Mouse (Mus musculus): ENCODE measurements around the gene Uhrf2. TPM values are rescaled to one million over a fixed set of nuclear protein-coding genes. Genes with fewer than 3 reads are reported as not detected.
"Not testable (repeated sequence)": the region's sequence is repeated elsewhere in the genome, so short reads cannot be mapped to it uniquely, and the experiment has no call there.

Gene Uhrf2
- total RNA-seq (2022), result 10 to 100 TPM; 35.5 to 48.4 (median 42.5) TPM

- DNase-seq, result peak; percentile 92
Observed at GRCm38 (mm10) chr19:30029894-30030635, at the start of gene Uhrf2. TSS of gene Uhrf2 (plus strand) at chr19:30030513.

GRCm38 (mm10) chr19:29984208-29985005 is 45.9 kb upstream of the Uhrf2 start:
- peak; percentile 50 for DNase-seq

- DNase-seq, result no peak
Observed at GRCm38 (mm10) chr19:29986464-29987091, 43.7 kb upstream of the Uhrf2 start.

DNA sequence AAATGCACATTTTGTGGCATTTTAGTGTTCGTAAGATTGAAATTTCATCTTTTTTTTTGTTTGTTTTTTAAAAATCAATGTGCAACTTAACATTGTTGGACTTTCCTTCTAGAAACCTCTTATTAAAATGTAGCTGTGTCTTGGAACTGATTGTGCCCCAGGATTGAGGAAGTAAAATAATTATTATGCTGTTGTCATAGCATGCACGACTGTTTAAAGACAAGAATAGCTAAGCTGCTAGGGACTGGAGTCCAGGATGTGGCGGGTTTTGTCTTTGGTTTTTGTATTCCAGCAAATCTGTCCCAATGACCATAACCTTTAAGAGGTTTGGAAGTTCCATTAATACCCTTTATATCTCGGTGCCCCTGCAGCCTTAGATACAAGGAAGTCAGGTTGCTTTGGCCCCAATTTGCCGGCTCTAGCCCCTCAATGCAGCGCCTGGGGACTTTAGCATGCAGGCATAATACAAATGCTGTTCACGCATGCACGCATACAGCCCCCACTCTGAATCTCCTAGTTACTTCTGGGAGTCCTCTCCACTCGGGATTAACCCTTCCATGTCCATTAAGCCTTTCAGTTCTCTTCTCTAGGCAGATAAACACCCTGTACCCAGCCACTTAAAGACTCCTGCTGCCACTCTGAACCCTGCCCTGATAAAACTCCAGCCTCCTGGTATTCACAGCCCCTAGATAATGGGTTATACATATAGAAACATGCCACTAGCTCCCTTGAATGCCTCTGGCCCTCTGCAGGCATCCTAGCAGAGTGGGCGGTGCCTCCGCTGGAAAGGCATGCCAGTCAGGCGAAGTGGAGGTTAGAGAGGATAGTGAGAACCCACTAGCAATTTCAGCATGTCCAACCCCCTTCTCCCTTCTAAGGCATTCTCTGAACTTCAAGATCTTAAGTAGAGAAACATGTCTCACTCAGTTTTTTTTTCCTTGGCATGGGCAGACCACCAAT is 29.6 kb upstream of the Uhrf2 start:
- DNase-seq, result no peak

- no peak for DNase-seq
Observed at GRCm38 (mm10) chr19:30001550-30001949, 28.8 kb upstream of the Uhrf2 start.

DNA sequence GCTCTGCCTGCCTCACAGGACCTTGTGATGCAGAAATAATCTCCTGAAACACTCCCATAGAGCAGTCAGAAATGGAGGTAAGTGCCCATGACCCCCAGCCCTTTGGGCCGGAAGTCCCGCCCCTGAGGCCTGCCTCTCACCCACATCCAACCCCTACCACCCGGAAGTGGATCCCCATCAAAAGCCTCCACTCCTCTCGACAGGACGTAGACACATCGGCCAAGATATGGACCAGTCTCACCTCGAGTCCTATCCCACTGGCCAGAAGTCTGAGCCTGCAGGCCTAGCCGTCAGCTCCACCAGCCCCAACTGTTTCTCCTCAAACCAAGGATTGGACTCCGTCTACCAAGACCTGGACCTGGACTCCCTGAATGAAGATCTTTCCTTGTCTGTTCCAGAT is 26.7 kb upstream of the Uhrf2 start, which contains the start of gene Trpd52l3:
Gene Trpd52l3 (plus strand): TSS at position 170 of the 400 bp plus-strand sequence.
- no peak for DNase-seq

DNA sequence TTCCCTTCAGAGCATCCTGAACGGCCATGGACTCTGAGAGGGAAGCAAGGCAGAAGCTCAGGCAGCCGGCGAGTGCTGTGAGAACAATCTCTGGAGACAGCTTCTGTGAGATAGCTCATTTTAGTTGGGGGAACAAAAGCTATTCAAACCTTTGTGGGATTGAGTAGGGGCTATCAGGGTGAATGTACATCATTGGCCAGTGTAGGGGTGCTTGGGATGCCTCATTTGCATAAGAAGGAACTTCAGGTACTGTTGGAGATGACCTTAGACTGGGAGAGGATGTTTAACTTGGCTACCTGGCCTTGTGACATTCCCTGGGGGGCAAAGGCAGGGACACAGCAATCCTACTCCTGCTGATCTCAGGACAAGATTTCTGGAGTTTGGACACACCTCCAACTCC is 23.9 kb upstream of the Uhrf2 start:
- no peak for DNase-seq

DNA sequence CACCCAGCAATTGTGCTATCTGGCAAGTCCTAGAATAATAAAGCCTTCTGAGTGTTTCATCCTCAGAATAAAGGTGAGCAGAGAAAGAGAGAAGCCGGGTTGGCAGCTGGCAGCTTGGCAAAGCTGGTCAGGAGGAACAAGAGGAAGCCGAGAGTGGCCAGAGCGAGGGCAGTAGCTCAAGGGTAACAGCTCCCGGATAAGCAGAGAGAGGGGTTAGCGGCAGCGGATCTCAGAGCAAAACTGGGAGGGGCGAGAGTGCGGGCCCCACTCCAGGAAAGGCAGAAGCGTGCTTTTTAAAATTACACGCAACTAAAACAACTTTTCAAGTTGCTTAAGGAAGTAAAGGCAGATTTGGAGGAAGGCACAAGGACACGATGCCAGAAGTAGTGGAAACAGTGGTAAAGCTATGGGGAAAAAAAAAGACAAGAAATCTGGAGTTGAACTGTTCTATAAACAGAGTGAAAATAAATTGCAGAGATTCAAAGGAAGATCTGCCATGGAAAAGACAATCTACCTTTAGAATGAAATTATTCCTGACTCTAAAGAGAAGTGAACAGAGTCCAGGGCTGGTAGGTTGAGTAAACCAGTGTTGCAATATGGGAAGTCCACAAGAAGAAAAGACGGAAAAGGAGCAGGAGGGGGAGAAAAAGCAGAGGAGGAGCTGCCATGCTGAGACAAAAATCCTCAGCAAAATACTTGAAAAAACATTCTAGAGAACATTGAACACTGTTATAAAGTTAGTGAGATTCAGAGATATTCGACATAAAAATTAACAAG is 19.6 kb upstream of the Uhrf2 start:
- DNase-seq, result no peak

GRCm38 (mm10) chr19:30014331-30014730 is 16.0 kb upstream of the Uhrf2 start:
- DNase-seq, result no peak

- DNase-seq, result no peak
Observed at GRCm38 (mm10) chr19:30016156-30016555, 14.2 kb upstream of the Uhrf2 start.

DNA sequence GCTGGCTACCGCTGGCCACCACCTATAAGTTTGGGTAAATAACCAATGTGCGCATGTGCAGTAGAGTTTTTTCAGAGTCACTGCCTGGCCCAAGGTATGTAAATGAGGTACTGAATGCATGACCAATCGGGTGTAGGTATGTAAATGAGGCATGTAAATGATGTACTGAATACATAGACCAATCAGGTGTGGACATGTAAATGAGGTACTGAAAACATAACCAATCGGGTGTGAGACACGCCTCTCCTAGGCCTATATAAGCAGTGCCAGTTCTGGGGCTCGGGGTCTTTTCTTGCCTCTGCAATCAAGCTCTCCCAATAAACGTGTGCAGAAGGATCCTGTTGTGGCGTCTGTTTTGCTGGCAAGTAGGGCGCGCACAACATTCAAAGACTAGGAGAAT is 6.9 kb upstream of the Uhrf2 start:
- not testable (repeated sequence) for DNase-seq

GRCm38 (mm10) chr19:30029002-30029710 is 1.2 kb upstream of the Uhrf2 start:
- DNase-seq, result no peak

GRCm38 (mm10) chr19:30030636-30031467 is 539 bp downstream of the Uhrf2 start:
- peak; percentile 23 for DNase-seq

GRCm38 (mm10) chr19:30031468-30031931 is 1.2 kb downstream of the Uhrf2 start:
- no peak for DNase-seq

DNA sequence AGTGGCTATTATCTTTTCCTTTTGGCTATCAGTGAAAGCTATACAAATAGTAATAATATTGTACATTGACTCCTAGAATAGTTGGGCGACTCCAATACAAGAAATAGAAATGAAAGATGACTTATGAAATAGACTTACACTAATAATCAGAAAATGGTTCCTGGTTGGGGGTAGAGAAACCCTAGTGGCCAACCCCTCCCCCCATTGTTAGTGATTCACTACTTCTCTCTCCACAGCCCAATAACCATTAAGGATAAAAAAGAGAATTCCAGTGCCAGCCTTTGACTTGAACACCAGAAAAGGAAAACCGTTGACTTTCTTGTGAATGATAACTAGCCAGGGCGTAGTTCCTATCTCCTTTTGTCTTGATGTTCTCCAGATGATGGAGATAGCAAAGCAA is 1.9 kb downstream of the Uhrf2 start:
- DNase-seq, result no peak

- DNase-seq, result no peak
Observed at GRCm38 (mm10) chr19:30035361-30035760, 5.0 kb downstream of the Uhrf2 start.

DNA sequence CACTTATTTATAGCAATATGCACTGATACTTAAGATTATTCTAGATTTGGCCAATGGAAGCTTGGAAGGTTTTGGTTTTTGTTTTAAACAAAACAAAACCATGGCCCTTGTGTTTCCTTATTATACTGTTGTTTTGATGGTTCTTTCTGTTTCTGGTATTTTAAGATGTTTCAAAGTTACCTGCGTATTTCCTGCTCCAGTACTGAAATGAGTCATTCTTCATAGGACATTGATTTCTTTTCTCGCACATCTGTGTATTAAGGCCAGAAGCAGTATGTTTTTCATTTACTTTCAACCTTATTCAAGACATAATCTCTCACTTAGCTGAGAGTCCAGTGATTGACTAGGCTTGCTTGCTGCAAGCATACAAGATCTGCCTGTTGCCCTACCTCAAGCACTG is 13.4 kb downstream of the Uhrf2 start:
- DNase-seq, result no peak

GRCm38 (mm10) chr19:30044630-30045029 is 14.3 kb downstream of the Uhrf2 start:
- DNase-seq, result no peak

- DNase-seq, result no peak
Observed at GRCm38 (mm10) chr19:30045857-30046256, 15.5 kb downstream of the Uhrf2 start.
